In the genomic region with DNA sequence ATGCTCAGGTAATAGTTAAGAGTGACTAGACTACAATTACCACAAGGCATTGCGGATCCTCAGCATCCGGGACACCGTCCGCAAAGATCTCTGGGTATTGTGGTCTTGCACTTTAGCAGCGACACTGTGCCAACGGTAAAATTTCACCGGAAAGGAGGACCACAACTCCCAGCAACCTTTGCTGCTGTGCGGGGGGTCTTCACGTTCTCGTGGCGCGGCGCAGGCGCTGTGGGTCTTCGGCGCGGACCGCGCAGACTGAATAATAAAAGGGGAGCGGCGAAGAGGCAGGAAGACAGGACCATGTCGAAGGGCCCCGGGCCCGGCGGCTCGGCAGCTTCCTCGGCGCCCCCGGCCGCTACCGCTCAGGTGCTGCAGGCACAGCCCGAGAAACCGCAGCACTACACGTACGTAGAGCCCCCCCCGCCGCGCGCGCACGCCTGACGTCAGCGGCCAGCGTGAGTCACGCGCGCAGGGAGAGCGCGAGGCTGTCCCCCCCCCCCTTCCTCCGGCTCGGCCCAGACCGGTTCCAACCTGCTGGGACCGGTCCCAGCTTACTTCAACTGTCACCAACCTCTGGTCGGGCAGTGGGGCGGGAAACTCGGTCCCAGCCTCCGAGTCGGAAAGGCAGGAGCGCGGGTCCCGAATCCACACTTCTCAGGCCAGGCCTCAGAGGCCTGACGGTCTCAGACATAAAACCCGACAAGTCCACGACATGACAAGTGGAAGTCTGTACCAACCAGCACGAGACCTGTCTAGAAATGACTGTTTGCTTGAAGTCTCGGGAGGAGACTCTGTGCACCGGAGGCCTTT, we compare ENCODE assay signal across 8 mouse cellular contexts. TPM values are rescaled to one million over a fixed set of nuclear protein-coding genes. Genes with fewer than 3 reads are reported as not detected.
A peak's percentile ranks its signal among the peaks of the same experiment; 100 is the strongest.
DNase-seq lines count a peak whose midpoint lies in the region; ATAC-seq lines count a peak whose summit lies in the region.

A gene (plus strand): TSS at position 235 of the 810 bp plus-strand sequence.

- H3K9ac ChIP-seq in hindbrain, embryonic 11.5 days (ENCODE audit: low read depth, low read length): peak within 1 kb of the TSS; percentile 87

- peak within 1 kb of the TSS; percentile 54 for H3K4me3 ChIP-seq in hindbrain, embryonic 11.5 days (ENCODE audit: low read depth, low read length)

- peak within 1 kb of the TSS; percentile 90 for H3K27ac ChIP-seq in hindbrain, embryonic 11.5 days (ENCODE audit: low read depth, low read length)

- DNase-seq in Muller cell, postnatal 12 days (ENCODE audit: inconsistent ontology term): peak; percentile 98
- DNase-seq in cerebellum, adult 9-11 months: peak; percentile 99
- peak; percentile 98 to 99 for DNase-seq in frontal cortex, adult 2 months (ENCODE audit: extremely low spot score in 1 of 2, low spot score in 1 of 2)
- peak; percentile 99 for DNase-seq in hindbrain, embryonic 11.5 days (ENCODE audit: low spot score)
- peak; percentile 96 to 98 for DNase-seq in layer of hippocampus, postnatal 10 days (ENCODE audit: low spot score in 2 of 2)
- DNase-seq in lung, postnatal 10 days: peak; percentile 99
- DNase-seq in ovary, postnatal 36 days (ENCODE audit: low spot score): peak; percentile 94
- peak; percentile 96 for DNase-seq in thymus, postnatal 25 days

- H3K36me3 ChIP-seq in hindbrain, embryonic 11.5 days (ENCODE audit: control insufficient read depth, insufficient read depth, low read length): no peaks in the 10 kb centered on the region; the same call in 1 of the 2 replicates

- no peaks in the 10 kb centered on the region for H3K9me3 ChIP-seq in hindbrain, embryonic 11.5 days (ENCODE audit: control insufficient read depth, low read length)

- H3K4me2 ChIP-seq in hindbrain, embryonic 11.5 days (replicated peaks; ENCODE audit: low read depth, low read length): peak within 1 kb of the TSS; percentile 81

- peaks cover 3% of the 10 kb centered on the region; the same call in 1 of the 2 replicates for H3K4me1 ChIP-seq in hindbrain, embryonic 11.5 days (replicated peaks; ENCODE audit: control insufficient read depth, insufficient read depth, low read length)

- WGBS in hindbrain, embryonic 11.5 days: under 1% methylated on average over 63 of the region's 67 CpGs

- no peaks in the 10 kb centered on the region for H3K27me3 ChIP-seq in hindbrain, embryonic 11.5 days (ENCODE audit: control insufficient read depth, insufficient read depth, low read length)

- peak; percentile 93 for ATAC-seq in hindbrain, embryonic 11.5 days (ENCODE audit: low FRiP score)

RNA-seq across cellular contexts. Expression of the gene that starts here (rescaled TPM):
- 35.4 and 38.1 TPM in 2 replicates for polyA plus RNA-seq in frontal cortex, adult 2 months (2012; rRNA removed)
- 25.8 and 26.9 TPM in 2 replicates for polyA plus RNA-seq in hindbrain, embryonic 11.5 days (2014; fragmentation: Nextera tagmentation; extraction: Ambion mirVana)
- total RNA-seq in layer of hippocampus, postnatal 10 days (2021): 10 to 100 TPM; 23.9 to 28.1 TPM

Comparison
In these comparisons a context has a peak if more than half of its experiments do, and no peak if none do; other contexts are left out.
1. Peak in every context shown above with its lines: DNase-seq, ATAC-seq, H3K4me3 ChIP-seq and H3K27ac ChIP-seq.